Mouse (Mus musculus) right cerebral cortex, postnatal 25 days (tissue): Measurements from ENCODE around the gene Tmem88b.
"Not testable (repeated sequence)": the region's sequence is repeated elsewhere in the genome, so short reads cannot be mapped to it uniquely, and the experiment has no call there.

Experiments used
- DNase-seq: peaks from one replicate; pipeline ENCODE4 v3.0.0; 2022

The Tmem88b gene

GRCm38 (mm10) chr4:155785819-155786218 is at the start of gene Tmem88b:
Gene Tmem88b, minus strand, starts transcription at chr4:155785874.
- DNase-seq: no peak

GRCm38 (mm10) chr4:155833836-155834235 is 48.2 kb upstream of the Tmem88b start:
- DNase-seq: peak; percentile 67

GRCm38 (mm10) chr4:155833234-155833633 is 47.6 kb upstream of the Tmem88b start:
- no peak for DNase-seq

- no peak for DNase-seq
Observed at GRCm38 (mm10) chr4:155832321-155832720, 46.6 kb upstream of the Tmem88b start.

GRCm38 (mm10) chr4:155831831-155832230 is 46.2 kb upstream of the Tmem88b start:
- DNase-seq: no peak

GRCm38 (mm10) chr4:155831205-155831766 is 45.6 kb upstream of the Tmem88b start, which contains the start of gene Aurkaip1:
Gene Aurkaip1, plus strand, starts transcription at chr4:155831272.
- peak; percentile 95 for DNase-seq

GRCm38 (mm10) chr4:155830596-155830995 is 44.9 kb upstream of the Tmem88b start:
- no peak for DNase-seq

- no peak for DNase-seq
Observed at GRCm38 (mm10) chr4:155829866-155830265, 44.2 kb upstream of the Tmem88b start.

GRCm38 (mm10) chr4:155823443-155823842 is 37.8 kb upstream of the Tmem88b start:
- DNase-seq: no peak

- no peak for DNase-seq
Observed at GRCm38 (mm10) chr4:155821025-155821424, 35.4 kb upstream of the Tmem88b start.

GRCm38 (mm10) chr4:155817533-155817932 is 31.9 kb upstream of the Tmem88b start:
- no peak for DNase-seq

- DNase-seq: no peak
Observed at GRCm38 (mm10) chr4:155812665-155813181, 27.0 kb upstream of the Tmem88b start.

- peak; percentile 94 for DNase-seq
Observed at GRCm38 (mm10) chr4:155811929-155812664, 26.4 kb upstream of the Tmem88b start, which contains the start of gene Ccnl2. Gene Ccnl2, plus strand, starts transcription at chr4:155812489.

GRCm38 (mm10) chr4:155807841-155808240 is 22.2 kb upstream of the Tmem88b start:
- DNase-seq: no peak

GRCm38 (mm10) chr4:155803340-155804041 is 17.8 kb upstream of the Tmem88b start:
- DNase-seq: peak; percentile 94

GRCm38 (mm10) chr4:155802741-155803339 is 17.2 kb upstream of the Tmem88b start, which contains the start of gene Mrpl20:
Gene Mrpl20, plus strand, starts transcription at chr4:155802878.
- DNase-seq: no peak

- no peak for DNase-seq
Observed at GRCm38 (mm10) chr4:155802075-155802474, 16.4 kb upstream of the Tmem88b start.

GRCm38 (mm10) chr4:155793730-155794129 is 8.1 kb upstream of the Tmem88b start:
- no peak for DNase-seq

GRCm38 (mm10) chr4:155791240-155791933 is 5.7 kb upstream of the Tmem88b start:
- DNase-seq: no peak

- no peak for DNase-seq
Observed at GRCm38 (mm10) chr4:155790650-155791161, 5.0 kb upstream of the Tmem88b start.

- no peak for DNase-seq
Observed at GRCm38 (mm10) chr4:155790021-155790489, 4.4 kb upstream of the Tmem88b start, which contains the start of gene Ankrd65. Gene Ankrd65, plus strand, starts transcription at chr4:155790439.

GRCm38 (mm10) chr4:155788833-155789232 is 3.2 kb upstream of the Tmem88b start:
- DNase-seq: not testable (repeated sequence)
